Mouse (Mus musculus) G1E (cell line): Measurements from ENCODE around the gene Nipa2. TPM values are rescaled to one million over a fixed set of nuclear protein-coding genes. Genes with fewer than 3 reads are reported as not detected.

Experiments
- ATAC-seq: 2 replicates; pipeline ENCODE4 v1.8.0; 2016; ENCODE audit warnings: mild to moderate bottlenecking; ENCODE audit not compliant: insufficient number of reproducible peaks, poor library complexity, low FRiP score, severe bottlenecking; ENCODE audit errors: extremely low read depth
- DNase-seq: peaks from one replicate; pipeline ENCODE4 v3.0.0; 2012; ENCODE audit warnings: low spot score
- H3K27me3 ChIP-seq: 2 replicates; pipeline ENCODE4 v1.6.1; 2012; ENCODE audit warnings: mild to moderate bottlenecking, low read length, inconsistent platforms; ENCODE audit not compliant: insufficient read depth
- H3K36me3 ChIP-seq: replicated peaks from 2 replicates; pipeline ENCODE3; 2012; ENCODE audit warnings: mild to moderate bottlenecking, inconsistent platforms
- H3K4me1 ChIP-seq: 2 replicates; pipeline ENCODE4 v1.6.1; 2012; ENCODE audit warnings: low read depth, low read length, inconsistent platforms, mixed read lengths; ENCODE audit not compliant: insufficient read depth
- H3K4me3 ChIP-seq: 2 replicates; pipeline ENCODE4 v1.5.1; 2012; ENCODE audit warnings: low read depth, mild to moderate bottlenecking, inconsistent platforms, low read length, moderate library complexity, mixed read lengths
- H3K9me3 ChIP-seq: replicated peaks from 2 replicates; pipeline ENCODE4 v1.6.1; 2012; ENCODE audit warnings: inconsistent platforms
- CTCF ChIP-seq: IDR thresholded peaks from 2 replicates; pipeline ENCODE4 v1.5.1; 2012; ENCODE audit warnings: low read depth, low read length, inconsistent platforms, mixed read lengths
- GATA1 ChIP-seq: IDR thresholded peaks from 2 replicates; pipeline ENCODE4 v1.6.1; 2012; ENCODE audit warnings: borderline replicate concordance, low read length, inconsistent platforms, mixed read lengths
- GATA2 ChIP-seq: IDR thresholded peaks from 2 replicates; pipeline ENCODE4 v1.6.1; 2012; ENCODE audit warnings: low read depth, low read length, inconsistent platforms, borderline replicate concordance
- POLR2AphosphoS5 ChIP-seq: IDR thresholded peaks from 2 replicates; pipeline ENCODE4 v1.6.1; 2012; ENCODE audit warnings: low read depth, low read length, inconsistent platforms; ENCODE audit not compliant: insufficient replicate concordance
- TAL1 ChIP-seq: conservative IDR thresholded peaks from 2 replicates; pipeline ENCODE4 v1.6.1; 2012; ENCODE audit warnings: low read depth, low read length, inconsistent platforms, mixed read lengths
- polyA plus RNA-seq: library from polyadenylated mRNA; stranded (reverse); fragments of >175 nt; gene quantifications from 2 replicates; pipeline ENCODE4 v1.2.3, GENCODE M21; 2012
- total RNA-seq, 2 experiments: library from RNA; stranded (forward) in 1 of 2; stranded (reverse) in 1 of 2; fragments of 200-1000 nt in 1 of 2; fragments of >200 nt in 1 of 2; fragmentation: Nextera tagmentation in 1 of 2; gene quantifications; 2 replicates each; pipeline ENCODE4 v1.2.3; 2014 to 2017

Gene Nipa2
- total and polyA plus RNA-seq, 3 experiments: 8.9 to 59.1 (median 46.8) TPM

DNA sequence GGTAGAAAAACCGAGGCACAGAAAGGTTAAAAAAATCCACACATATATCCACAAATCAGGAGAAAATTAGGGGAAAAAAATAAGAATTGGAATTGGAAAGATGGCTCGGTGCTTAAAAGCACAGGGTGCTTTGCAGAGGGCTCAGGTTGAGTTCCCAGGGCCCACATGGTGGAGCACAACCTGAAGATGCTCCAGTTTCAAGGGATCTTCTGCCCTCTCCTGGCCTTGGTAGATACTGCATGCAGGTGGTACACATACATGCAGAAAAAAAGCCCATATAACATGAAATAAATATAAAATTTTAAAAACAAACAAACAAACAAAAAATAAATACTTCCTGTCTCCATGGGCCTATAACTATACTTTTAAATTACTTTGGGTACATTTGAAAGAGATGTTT is 12.2 kb upstream of the Nipa2 start:
- Histone ChIP-seq H3K9me3 (0 out of 2 replicates have a peak, but pooled peaks cover 3% of the 10 kb centered on the region), H3K4me3 (no peak overlapping the region), H3K36me3 (peaks cover 46% of the 10 kb centered on the region), H3K27me3 (no peaks in the 10 kb centered on the region), H3K4me1 (peaks cover 9% of the 10 kb centered on the region)
- DNase-seq (no peak), ATAC-seq (no peak)
- TF ChIP-seq GATA2 (no peak), CTCF (no peak), TAL1 (no peak), POLR2AphosphoS5 (no peak), GATA1 (no peak)

DNA sequence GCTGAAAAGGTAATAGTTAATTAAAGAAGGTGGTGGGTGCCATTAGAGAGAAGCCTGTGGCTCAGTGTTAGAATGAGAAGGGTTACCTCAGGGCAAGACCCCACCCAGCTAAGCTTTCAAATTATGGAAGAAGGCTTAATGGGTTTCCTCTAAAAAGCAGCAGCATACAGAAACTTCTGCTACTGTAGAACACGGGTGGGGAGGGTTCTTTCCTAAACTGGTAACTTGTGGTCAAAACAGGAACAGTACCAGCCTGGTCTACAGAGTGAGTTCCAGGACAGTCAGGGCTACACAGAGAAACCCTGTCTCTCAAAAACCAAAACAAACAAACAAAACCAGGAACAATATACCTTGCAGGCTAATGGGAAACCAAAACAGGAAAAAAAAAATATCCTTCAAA is 7.1 kb upstream of the Nipa2 start:
- TF ChIP-seq CTCF (no peak), GATA2 (no peak), POLR2AphosphoS5 (no peak), GATA1 (no peak), TAL1 (no peak)
- no peak for ATAC-seq
- Histone ChIP-seq H3K27me3 (no peaks in the 10 kb centered on the region), H3K36me3 (peaks cover 20% of the 10 kb centered on the region), H3K9me3 (0 out of 2 replicates have a peak, but pooled peaks cover 2% of the 10 kb centered on the region), H3K4me3 (no peak overlapping the region), H3K4me1 (peaks cover 37% of the 10 kb centered on the region)
- DNase-seq: no peak

DNA sequence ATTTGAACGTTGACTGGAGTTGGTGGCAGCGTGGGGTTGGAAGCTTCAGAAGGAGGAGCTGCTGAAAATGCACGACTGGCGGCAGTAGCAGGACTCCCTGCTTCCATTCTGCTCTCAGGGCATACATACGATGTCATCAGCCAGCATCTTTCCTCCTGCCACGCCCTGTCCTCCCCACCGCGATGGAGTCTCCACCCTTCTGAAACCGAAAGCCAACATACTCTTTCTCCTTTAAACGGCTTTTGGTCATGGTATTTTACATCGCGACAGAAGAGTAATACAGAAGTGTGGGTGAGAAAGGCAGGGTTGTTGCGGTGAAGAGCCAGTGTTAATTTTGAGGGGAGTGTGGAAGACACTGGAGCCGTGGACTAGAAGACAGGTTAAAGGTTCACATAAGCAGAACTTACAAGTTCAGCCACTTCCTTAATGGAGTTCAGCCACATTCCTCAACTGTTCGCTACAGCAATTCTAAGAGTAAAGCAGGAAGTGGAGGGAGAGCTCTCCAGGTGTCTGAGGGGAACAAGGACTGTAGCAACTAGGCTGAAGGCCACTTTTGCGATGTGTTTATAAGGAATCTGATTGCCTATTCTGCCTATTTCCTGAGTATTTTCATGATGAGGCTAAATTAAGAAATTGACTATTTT is 6.1 kb upstream of the Nipa2 start:
- Histone ChIP-seq H3K4me1 (peaks cover 40% of the 10 kb centered on the region), H3K27me3 (no peaks in the 10 kb centered on the region), H3K36me3 (peaks cover 13% of the 10 kb centered on the region), H3K4me3 (peak overlapping the region; percentile 67), H3K9me3 (no peaks in the 10 kb centered on the region)
- ATAC-seq (peak; percentile 81), DNase-seq (peak; percentile 69)
- TF ChIP-seq POLR2AphosphoS5: no peak
- TF ChIP-seq CTCF: no peak
- no peak for TF ChIP-seq TAL1
- no peak for TF ChIP-seq GATA1
- no peak for TF ChIP-seq GATA2

- H3K4me1 ChIP-seq: peaks cover 49% of the 10 kb centered on the region
- no peak for ATAC-seq
- peaks cover under 1% of the 10 kb centered on the region for H3K36me3 ChIP-seq
- no peaks in the 10 kb centered on the region for H3K27me3 ChIP-seq
- no peak overlapping the region for H3K4me3 ChIP-seq
- no peaks in the 10 kb centered on the region for H3K9me3 ChIP-seq
- DNase-seq: no peak
- TF ChIP-seq CTCF (no peak), GATA1 (no peak), TAL1 (no peak), GATA2 (no peak), POLR2AphosphoS5 (no peak)
Observed at GRCm38 (mm10) chr7:55966866-55967460, 4.7 kb upstream of the Nipa2 start.

DNA sequence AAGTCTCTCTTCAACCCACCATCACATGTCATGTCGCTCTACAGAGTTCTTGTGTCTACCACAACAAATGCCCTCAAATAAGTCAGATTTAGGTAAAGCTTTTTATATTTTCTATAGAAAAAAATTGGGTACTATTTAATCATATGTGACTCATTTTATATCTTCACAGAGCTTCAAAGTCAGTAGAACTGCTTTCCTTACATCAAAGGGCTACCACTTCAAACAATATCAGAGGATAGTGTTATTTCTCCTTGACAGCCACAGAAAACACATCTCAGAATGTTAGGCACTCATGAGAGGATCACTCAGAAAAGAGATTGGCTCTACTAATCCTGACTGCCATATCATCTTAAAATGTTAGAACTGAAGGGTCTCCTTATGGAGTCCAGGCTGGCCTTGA is 1.8 kb downstream of the Nipa2 start:
- no peak for DNase-seq
- TF ChIP-seq GATA2 (no peak), TAL1 (no peak), CTCF (no peak), GATA1 (no peak), POLR2AphosphoS5 (no peak)
- peaks cover 33% of the 10 kb centered on the region for H3K4me1 ChIP-seq
- peaks cover 39% of the 10 kb centered on the region for H3K36me3 ChIP-seq
- no peak overlapping the region; the same call in 1 of the 2 replicates for H3K4me3 ChIP-seq
- H3K27me3 ChIP-seq: no peaks in the 10 kb centered on the region
- H3K9me3 ChIP-seq: no peaks in the 10 kb centered on the region
- no peak for ATAC-seq

- peaks cover 43% of the 10 kb centered on the region for H3K36me3 ChIP-seq
Observed at GRCm38 (mm10) chr7:55959801-55960200, 2.5 kb downstream of the Nipa2 start.

GRCm38 (mm10) chr7:55957916-55958315 is 4.4 kb downstream of the Nipa2 start:
- TF ChIP-seq POLR2AphosphoS5 (no peak), CTCF (no peak), GATA2 (no peak), GATA1 (no peak), TAL1 (no peak)
- DNase-seq (no peak), ATAC-seq (no peak)
- Histone ChIP-seq H3K4me1 (peaks cover 21% of the 10 kb centered on the region), H3K27me3 (no peaks in the 10 kb centered on the region), H3K4me3 (no peak overlapping the region), H3K36me3 (peaks cover 55% of the 10 kb centered on the region), H3K9me3 (no peaks in the 10 kb centered on the region)

More at GRCm38 (mm10) chr7:55959801-55960200, 2.5 kb downstream of the Nipa2 start:
- Histone ChIP-seq H3K9me3 (no peaks in the 10 kb centered on the region), H3K4me1 (peaks cover 30% of the 10 kb centered on the region), H3K27me3 (no peaks in the 10 kb centered on the region), H3K4me3 (no peak overlapping the region)
- no peak for TF ChIP-seq GATA2
- TF ChIP-seq TAL1: no peak
- TF ChIP-seq CTCF: no peak
- no peak for TF ChIP-seq GATA1
- no peak for TF ChIP-seq POLR2AphosphoS5
- DNase-seq (no peak), ATAC-seq (no peak)
